Mouse (Mus musculus): ENCODE results near the gene Ptprm. TPM values are rescaled to one million over a fixed set of nuclear protein-coding genes. Genes with fewer than 3 reads are reported as not detected.

The Ptprm gene
- polyA plus RNA-seq, 1 experiment from 2014 or later = 19.9 TPM

DNA sequence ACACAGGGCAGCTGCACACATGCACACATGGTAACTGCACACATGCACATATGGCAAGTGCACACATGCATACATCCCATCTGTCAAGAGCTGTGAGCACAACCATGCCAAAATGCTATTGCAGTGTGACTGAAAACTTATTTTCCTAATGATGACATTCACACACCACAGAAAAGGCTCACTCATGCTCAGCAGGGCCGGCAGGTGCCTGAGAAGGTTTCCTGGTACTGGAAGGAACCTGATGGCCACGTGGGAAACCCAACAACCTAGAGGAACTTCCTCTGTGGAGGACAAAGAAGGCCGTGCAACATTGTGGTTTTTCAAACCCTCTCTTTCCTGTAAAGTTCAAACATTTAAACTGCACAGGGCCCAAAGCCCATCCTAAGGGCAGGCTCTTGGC is 241.6 kb downstream of the Ptprm start:
- 77% methylated on average over 3 of the region's 3 CpGs for WGBS
- Histone ChIP-seq H3K9ac (ENCODE audit: low read depth, low read length) (no peak overlapping the region), H3K9me3 (ENCODE audit: control insufficient read depth, low read length) (no peaks in the 10 kb centered on the region), H3K27me3 (replicated peaks; ENCODE audit: control insufficient read depth, insufficient read depth, low read length) (no peaks in the 10 kb centered on the region), H3K4me1 (ENCODE audit: control insufficient read depth, insufficient read depth, low read depth, low read length) (no peaks in the 10 kb centered on the region), H3K4me3 (ENCODE audit: low read length) (no peak overlapping the region), H3K36me3 (ENCODE audit: control insufficient read depth, insufficient read depth, low read length) (no peaks in the 10 kb centered on the region), H3K4me2 (ENCODE audit: low read length) (no peak overlapping the region), H3K27ac (ENCODE audit: low read depth, low read length) (no peak overlapping the region)
- no peak for ATAC-seq

DNA sequence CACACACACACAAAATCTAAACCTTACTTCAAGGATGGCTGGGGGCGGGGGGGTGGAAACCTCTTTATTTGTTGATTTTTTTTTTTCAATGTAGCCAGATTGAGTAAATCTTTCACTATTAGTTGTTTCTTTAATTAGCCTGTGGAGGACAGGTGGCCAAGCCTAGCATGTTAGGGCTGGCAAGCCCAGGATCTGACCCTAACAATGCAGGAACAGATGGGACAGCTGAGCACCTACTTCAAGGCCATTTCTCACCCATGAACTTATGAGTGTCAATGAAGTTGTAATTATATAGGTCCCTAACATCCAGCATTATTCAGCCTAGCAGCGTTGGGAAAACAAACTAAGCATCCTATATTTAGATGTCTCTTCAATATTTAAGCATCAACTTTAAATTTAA is 248.1 kb downstream of the Ptprm start:
- 83% methylated on average over 2 of the region's 2 CpGs for WGBS
- Histone ChIP-seq H3K4me3 (ENCODE audit: low read length) (no peak overlapping the region), H3K27ac (ENCODE audit: low read depth, low read length) (no peak overlapping the region), H3K9ac (ENCODE audit: low read depth, low read length) (no peak overlapping the region), H3K36me3 (ENCODE audit: control insufficient read depth, insufficient read depth, low read length) (no peaks in the 10 kb centered on the region), H3K9me3 (ENCODE audit: control insufficient read depth, low read length) (no peaks in the 10 kb centered on the region), H3K4me2 (ENCODE audit: low read length) (no peak overlapping the region), H3K27me3 (replicated peaks; ENCODE audit: control insufficient read depth, insufficient read depth, low read length) (no peaks in the 10 kb centered on the region), H3K4me1 (ENCODE audit: control insufficient read depth, insufficient read depth, low read depth, low read length) (no peaks in the 10 kb centered on the region)
- ATAC-seq = no peak

DNA sequence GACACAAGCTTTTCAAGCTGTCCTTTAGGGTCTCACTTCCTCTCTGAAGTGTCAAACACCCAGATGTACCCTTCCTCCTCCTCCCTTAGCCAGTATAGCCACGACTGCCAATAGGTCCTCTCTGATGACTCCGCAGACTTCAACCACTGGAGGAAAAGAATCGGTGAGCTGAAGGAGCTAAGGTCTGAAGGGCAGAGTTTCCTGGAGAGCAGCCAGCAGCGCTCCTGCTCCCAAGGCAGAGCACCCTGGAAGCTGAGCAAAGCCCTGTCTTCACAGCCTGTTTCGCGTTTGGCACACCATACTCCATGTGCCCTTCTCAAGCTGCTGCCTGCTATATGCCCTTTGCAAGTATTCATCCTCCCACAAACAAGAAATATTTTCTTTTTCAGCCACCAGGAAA is 252.2 kb downstream of the Ptprm start:
- H3K4me1 ChIP-seq (ENCODE audit: control insufficient read depth, insufficient read depth, low read depth, low read length) = no peaks in the 10 kb centered on the region
- H3K4me2 ChIP-seq (ENCODE audit: low read length) = no peak overlapping the region
- H3K9me3 ChIP-seq (ENCODE audit: control insufficient read depth, low read length) = no peaks in the 10 kb centered on the region
- no peaks in the 10 kb centered on the region for H3K27me3 ChIP-seq (replicated peaks; ENCODE audit: control insufficient read depth, insufficient read depth, low read length)
- no peaks in the 10 kb centered on the region for H3K36me3 ChIP-seq (ENCODE audit: control insufficient read depth, insufficient read depth, low read length)
- H3K9ac ChIP-seq (ENCODE audit: low read depth, low read length) = no peak overlapping the region
- no peak overlapping the region for H3K4me3 ChIP-seq (ENCODE audit: low read length)
- ATAC-seq = no peak
- WGBS = 72% methylated on average over 6 of the region's 6 CpGs
- H3K27ac ChIP-seq (ENCODE audit: low read depth, low read length) = no peak overlapping the region

DNA sequence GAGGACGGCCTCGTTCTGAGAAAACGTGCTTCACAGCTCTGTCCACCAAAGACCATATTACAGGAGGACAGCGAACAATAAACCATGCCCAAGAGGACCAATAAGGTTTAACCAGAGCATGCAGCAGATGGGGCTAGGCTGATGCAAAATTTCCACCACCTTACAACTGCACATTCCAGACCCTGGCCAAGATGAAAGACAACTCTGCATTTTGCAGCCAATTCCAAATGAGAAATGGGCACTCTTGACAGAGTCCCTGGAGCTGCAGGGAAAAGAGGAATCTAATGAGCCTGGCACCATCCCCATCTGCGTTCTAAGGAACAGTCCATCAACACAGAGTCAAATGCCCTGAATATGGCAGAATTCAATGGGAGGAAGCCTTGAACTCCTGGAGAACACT is 263.3 kb downstream of the Ptprm start:
- Histone ChIP-seq H3K36me3 (ENCODE audit: control insufficient read depth, insufficient read depth, low read length) (no peaks in the 10 kb centered on the region), H3K27ac (ENCODE audit: low read depth, low read length) (no peak overlapping the region), H3K9me3 (ENCODE audit: control insufficient read depth, low read length) (no peaks in the 10 kb centered on the region), H3K4me3 (ENCODE audit: low read length) (no peak overlapping the region), H3K27me3 (replicated peaks; ENCODE audit: control insufficient read depth, insufficient read depth, low read length) (no peaks in the 10 kb centered on the region), H3K4me2 (ENCODE audit: low read length) (no peak overlapping the region), H3K9ac (ENCODE audit: low read depth, low read length) (no peak overlapping the region), H3K4me1 (ENCODE audit: control insufficient read depth, insufficient read depth, low read depth, low read length) (peaks cover 8% of the 10 kb centered on the region)
- 0 out of 2 replicates have a peak, but pooled peaks have one; percentile 40 for ATAC-seq
- 55% methylated on average over 5 of the region's 5 CpGs for WGBS

DNA sequence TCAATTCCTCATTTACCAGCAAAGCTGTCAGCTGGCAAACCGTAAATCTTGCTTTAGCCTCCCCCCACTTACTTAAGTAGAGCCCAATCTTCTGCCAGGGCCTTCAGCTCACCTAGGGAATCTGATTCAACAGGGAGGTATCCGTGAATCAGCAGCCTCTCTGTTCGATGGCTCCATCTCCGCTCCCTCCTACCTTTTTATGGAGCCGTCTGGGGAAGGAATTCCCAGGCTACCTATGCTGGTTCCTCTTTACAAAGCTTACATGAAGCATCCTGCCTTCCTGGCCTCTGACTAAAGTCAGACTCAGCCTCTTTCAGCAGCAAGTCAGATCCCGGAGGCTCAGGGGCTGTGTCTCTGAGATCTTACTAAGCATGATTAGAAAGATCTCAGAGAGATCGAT is 264.1 kb downstream of the Ptprm start:
- WGBS = 79% methylated on average over 7 of the region's 7 CpGs
- Histone ChIP-seq H3K27me3 (replicated peaks; ENCODE audit: control insufficient read depth, insufficient read depth, low read length) (no peaks in the 10 kb centered on the region), H3K4me1 (ENCODE audit: control insufficient read depth, insufficient read depth, low read depth, low read length) (peaks cover 8% of the 10 kb centered on the region), H3K27ac (ENCODE audit: low read depth, low read length) (no peak overlapping the region), H3K36me3 (ENCODE audit: control insufficient read depth, insufficient read depth, low read length) (no peaks in the 10 kb centered on the region), H3K9ac (ENCODE audit: low read depth, low read length) (no peak overlapping the region; the same call in 1 of the 2 replicates), H3K4me2 (ENCODE audit: low read length) (no peak overlapping the region), H3K9me3 (ENCODE audit: control insufficient read depth, low read length) (no peaks in the 10 kb centered on the region), H3K4me3 (ENCODE audit: low read length) (no peak overlapping the region)
- no peak for ATAC-seq

DNA sequence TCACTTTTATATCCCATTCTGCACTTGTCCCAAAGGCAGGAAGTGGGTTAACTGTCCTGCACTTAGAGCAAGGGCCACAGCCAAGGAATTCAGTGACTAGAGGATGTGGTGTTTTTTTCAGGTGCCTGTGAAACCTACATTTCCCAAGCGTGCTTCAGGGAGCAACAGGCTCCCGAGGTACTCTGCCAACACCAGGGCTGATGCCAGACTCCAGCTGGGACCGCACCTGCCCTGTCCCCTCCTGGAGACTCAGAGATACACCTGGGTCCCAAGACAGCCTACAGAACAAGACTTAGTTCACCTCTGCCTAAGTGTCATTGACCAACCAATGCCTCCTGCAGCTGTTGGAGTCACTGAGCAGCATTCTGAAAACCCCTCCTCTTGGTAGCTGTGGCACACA is 264.6 kb downstream of the Ptprm start:
- no peaks in the 10 kb centered on the region for H3K27me3 ChIP-seq (replicated peaks; ENCODE audit: control insufficient read depth, insufficient read depth, low read length)
- H3K4me3 ChIP-seq (ENCODE audit: low read length) = no peak overlapping the region
- ATAC-seq = 0 out of 2 replicates have a peak, but pooled peaks have one; percentile 35
- H3K9me3 ChIP-seq (ENCODE audit: control insufficient read depth, low read length) = no peaks in the 10 kb centered on the region
- H3K4me2 ChIP-seq (ENCODE audit: low read length) = no peak overlapping the region
- no peak overlapping the region for H3K9ac ChIP-seq (ENCODE audit: low read depth, low read length)
- H3K36me3 ChIP-seq (ENCODE audit: control insufficient read depth, insufficient read depth, low read length) = no peaks in the 10 kb centered on the region
- H3K4me1 ChIP-seq (ENCODE audit: control insufficient read depth, insufficient read depth, low read depth, low read length) = peaks cover 12% of the 10 kb centered on the region
- WGBS = 71% methylated on average over 3 of the region's 3 CpGs
- H3K27ac ChIP-seq (ENCODE audit: low read depth, low read length) = no peak overlapping the region

DNA sequence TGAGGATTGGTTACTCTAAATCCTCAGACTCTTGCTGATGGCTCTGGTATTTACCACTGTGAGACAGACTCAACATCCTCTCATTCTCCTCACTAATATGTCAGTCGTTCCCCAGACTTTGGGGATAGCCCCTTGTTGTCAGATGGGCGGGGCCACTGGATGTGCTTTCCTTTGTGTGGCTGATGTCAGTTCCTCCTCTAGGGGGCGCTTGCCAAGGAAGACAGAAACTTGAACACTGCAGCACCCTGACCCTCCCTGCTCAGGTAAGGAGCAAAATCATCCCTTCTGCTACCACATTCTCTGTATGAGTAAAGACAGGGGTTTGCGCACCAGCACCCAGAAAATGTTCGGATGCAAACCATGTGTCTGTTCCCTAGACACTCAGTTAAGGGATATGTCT is 266.7 kb downstream of the Ptprm start:
- Histone ChIP-seq H3K27me3 (replicated peaks; ENCODE audit: control insufficient read depth, insufficient read depth, low read length) (no peaks in the 10 kb centered on the region), H3K36me3 (ENCODE audit: control insufficient read depth, insufficient read depth, low read length) (no peaks in the 10 kb centered on the region), H3K4me2 (ENCODE audit: low read length) (no peak overlapping the region), H3K9me3 (ENCODE audit: control insufficient read depth, low read length) (no peaks in the 10 kb centered on the region), H3K9ac (ENCODE audit: low read depth, low read length) (no peak overlapping the region), H3K4me3 (ENCODE audit: low read length) (no peak overlapping the region), H3K4me1 (ENCODE audit: control insufficient read depth, insufficient read depth, low read depth, low read length) (peaks cover 14% of the 10 kb centered on the region), H3K27ac (ENCODE audit: low read depth, low read length) (no peak overlapping the region)
- ATAC-seq = no peak
- 56% methylated on average over 5 of the region's 5 CpGs for whole genome bisulfite sequencing

DNA sequence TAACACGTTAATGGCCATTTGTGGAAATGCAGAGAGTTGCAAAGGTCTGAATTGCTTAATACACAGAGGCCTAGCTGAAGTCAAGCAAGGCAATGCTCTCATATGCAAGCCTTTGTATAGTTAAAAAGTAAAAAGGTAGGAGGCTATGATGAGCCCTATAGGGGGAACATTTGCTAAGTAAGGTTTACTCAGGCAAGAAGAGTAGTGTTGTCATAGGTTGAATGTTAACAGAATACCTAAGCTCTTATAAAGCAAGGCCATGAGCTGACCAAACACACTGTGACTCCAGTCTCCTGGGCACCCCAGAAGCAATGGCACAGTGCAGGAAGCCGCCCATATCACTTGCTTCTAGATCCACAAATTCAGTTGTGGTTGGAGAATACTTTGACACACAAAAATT is 267.4 kb downstream of the Ptprm start:
- Histone ChIP-seq H3K9me3 (ENCODE audit: control insufficient read depth, low read length) (no peaks in the 10 kb centered on the region), H3K4me2 (ENCODE audit: low read length) (no peak overlapping the region), H3K36me3 (ENCODE audit: control insufficient read depth, insufficient read depth, low read length) (no peaks in the 10 kb centered on the region), H3K27ac (ENCODE audit: low read depth, low read length) (no peak overlapping the region), H3K4me1 (ENCODE audit: control insufficient read depth, insufficient read depth, low read depth, low read length) (peaks cover 14% of the 10 kb centered on the region), H3K9ac (ENCODE audit: low read depth, low read length) (no peak overlapping the region), H3K4me3 (ENCODE audit: low read length) (no peak overlapping the region), H3K27me3 (replicated peaks; ENCODE audit: control insufficient read depth, insufficient read depth, low read length) (no peaks in the 10 kb centered on the region)
- 84% methylated on average over 2 of the region's 2 CpGs for WGBS
- ATAC-seq = no peak

DNA sequence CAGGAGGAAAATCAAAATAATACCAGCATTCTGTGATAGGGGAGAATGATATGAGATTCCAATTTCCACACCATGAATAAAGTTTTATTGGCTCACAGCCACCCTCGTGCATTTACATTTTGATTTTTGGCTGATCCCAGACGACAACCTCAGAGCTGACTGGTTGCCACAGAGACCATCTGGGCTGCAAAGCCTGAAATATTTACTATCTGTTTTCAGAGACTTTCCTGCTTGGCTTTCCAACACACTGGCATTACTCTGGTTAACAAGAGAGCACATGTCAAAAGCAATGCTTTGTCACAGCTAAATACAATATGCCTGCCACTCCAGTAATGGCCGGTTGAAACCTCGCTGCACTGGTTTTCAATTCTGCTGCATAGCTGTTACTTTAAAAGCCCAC is 269.8 kb downstream of the Ptprm start:
- no peak overlapping the region for H3K4me3 ChIP-seq (ENCODE audit: low read length)
- H3K4me1 ChIP-seq (ENCODE audit: control insufficient read depth, insufficient read depth, low read depth, low read length) = peaks cover 8% of the 10 kb centered on the region; the same call in 1 of the 2 replicates
- H3K36me3 ChIP-seq (ENCODE audit: control insufficient read depth, insufficient read depth, low read length) = no peaks in the 10 kb centered on the region
- H3K4me2 ChIP-seq (ENCODE audit: low read length) = no peak overlapping the region
- 0 out of 2 replicates have a peak, but pooled peaks have one; percentile 37 for ATAC-seq
- 31% methylated on average over 4 of the region's 4 CpGs for WGBS
- H3K9me3 ChIP-seq (ENCODE audit: control insufficient read depth, low read length) = no peaks in the 10 kb centered on the region
- H3K9ac ChIP-seq (ENCODE audit: low read depth, low read length) = no peak overlapping the region
- no peak overlapping the region for H3K27ac ChIP-seq (ENCODE audit: low read depth, low read length)
- H3K27me3 ChIP-seq (replicated peaks; ENCODE audit: control insufficient read depth, insufficient read depth, low read length) = no peaks in the 10 kb centered on the region

DNA sequence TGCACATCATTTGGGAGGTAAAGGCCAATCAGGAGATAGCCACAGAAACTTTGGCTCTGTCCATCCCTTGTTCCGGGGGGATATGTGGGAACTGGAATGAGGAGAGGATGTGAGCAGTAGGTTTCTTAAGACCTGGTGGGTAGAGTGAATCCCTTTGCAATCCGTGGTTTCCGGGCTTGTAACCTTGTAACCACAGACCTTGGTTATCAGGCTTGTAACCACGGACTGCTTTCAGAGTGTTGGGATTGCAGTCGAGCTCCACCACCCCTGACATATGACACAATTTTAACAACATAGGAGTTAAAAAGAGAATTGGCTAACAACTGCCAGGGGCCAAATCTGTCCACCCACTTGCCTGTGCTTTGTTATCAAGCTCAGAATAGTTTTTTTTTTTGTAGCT is 270.2 kb downstream of the Ptprm start:
- Histone ChIP-seq H3K9me3 (ENCODE audit: control insufficient read depth, low read length) (no peaks in the 10 kb centered on the region), H3K4me2 (ENCODE audit: low read length) (no peak overlapping the region), H3K4me3 (ENCODE audit: low read length) (no peak overlapping the region), H3K27me3 (replicated peaks; ENCODE audit: control insufficient read depth, insufficient read depth, low read length) (no peaks in the 10 kb centered on the region), H3K4me1 (ENCODE audit: control insufficient read depth, insufficient read depth, low read depth, low read length) (peaks cover 10% of the 10 kb centered on the region; the same call in 1 of the 2 replicates), H3K9ac (ENCODE audit: low read depth, low read length) (no peak overlapping the region), H3K27ac (ENCODE audit: low read depth, low read length) (no peak overlapping the region), H3K36me3 (ENCODE audit: control insufficient read depth, insufficient read depth, low read length) (no peaks in the 10 kb centered on the region)
- ATAC-seq = no peak
- 75% methylated on average over 5 of the region's 5 CpGs for WGBS

Measured in hindbrain, embryonic 16.5 days (tissue).